Mouse (Mus musculus) retina, postnatal 1 day (tissue): Measurements from ENCODE around the gene Ogfr.

Experiments
- DNase-seq: peaks from one replicate; pipeline ENCODE4 v3.0.0-alpha.2; 2012

Gene Ogfr

DNA sequence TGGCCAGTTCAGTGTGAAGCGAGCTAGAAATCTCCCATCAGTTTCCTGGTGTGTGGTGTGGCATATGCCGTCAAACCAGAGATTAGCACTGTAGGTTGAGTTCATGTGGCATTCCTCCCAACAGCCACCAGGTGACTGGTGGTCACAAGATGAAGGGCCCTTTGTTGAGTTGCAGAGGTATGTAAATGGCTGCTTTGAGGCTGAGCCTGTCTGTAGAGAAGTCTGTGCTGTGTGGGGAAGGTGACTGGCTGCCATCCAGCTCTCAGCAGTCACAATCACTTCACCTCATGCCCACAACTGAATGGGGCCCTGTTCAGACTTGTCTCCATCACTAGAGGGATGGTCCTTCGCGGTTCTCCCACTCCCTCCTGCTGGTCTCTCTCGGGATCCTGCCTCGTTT, 15.7 kb downstream of the Ogfr start:
- DNase-seq: no peak

DNA sequence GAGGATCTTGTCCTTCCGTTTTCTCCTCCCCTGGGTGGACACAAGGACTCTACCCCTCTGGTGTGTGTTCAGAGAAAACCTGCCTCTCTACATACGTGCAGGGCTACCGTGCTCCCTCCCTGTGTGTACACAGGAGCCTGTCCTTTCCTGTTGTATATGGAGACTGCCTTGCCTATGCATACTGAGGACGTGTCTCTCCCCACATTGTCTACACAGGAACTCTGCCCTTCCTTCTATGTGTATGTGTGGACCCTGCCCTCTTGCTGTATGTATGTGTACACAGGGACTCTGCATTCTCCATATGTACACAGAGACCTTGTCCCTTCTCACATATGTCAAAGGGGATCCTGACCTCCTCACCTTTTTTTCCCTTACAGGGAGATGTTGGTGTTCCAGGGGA, 21.2 kb downstream of the Ogfr start:
- DNase-seq: no peak

- DNase-seq: no peak
Observed at GRCm38 (mm10) chr2:180611882-180612281, 22.8 kb downstream of the Ogfr start.

DNA sequence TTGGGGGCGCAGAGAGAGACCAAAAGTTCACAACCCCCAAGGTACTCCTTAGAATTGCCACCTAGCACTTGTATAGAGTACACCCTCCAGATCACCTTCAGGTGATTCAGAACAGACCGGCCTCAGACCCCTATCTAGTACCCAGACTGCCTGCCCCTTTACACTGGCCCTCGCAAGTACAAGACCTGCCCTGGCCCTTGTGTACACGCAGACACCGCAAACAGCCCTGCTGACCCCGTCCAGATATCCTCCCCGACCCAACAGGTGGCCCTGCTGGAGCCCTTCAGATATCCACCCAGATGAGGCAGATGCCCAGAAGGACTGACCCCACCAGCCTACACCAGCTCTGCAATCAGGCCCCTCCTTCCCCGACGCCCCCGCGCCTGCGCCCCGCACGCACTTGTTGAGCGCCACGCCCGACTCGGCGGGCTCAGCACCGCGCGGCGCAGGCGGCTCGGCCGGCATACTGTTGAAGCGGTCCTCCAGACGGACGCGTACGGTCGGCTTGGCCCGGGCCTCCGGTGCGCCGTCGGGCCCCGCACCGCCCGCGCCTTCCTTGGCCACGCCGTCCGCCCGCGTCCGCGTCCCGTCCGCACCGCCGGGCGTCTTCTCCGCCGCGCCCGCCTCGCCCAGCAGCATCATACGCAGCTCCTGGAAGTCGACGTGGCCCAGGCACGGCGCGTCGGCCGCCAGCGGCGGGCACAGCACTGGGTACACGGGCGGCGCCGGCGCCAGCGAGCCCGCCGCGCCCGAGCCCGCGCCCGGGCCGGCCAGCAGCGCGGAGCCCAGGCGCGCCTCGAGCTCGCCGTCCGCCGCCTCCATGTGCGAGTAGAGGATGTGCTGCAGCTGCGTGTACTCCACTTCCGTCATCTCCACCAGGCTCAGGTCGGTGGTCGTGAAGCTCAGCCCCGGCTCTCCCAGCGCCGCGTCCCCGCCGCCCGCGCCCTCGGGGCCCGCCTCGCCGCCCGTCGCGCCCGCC, 52.8 kb downstream of the Ogfr start:
- DNase-seq: peak; percentile 30

GRCm38 (mm10) chr2:180642555-180643260, 53.7 kb downstream of the Ogfr start, which contains the start of gene Tcfl5:
Gene Tcfl5 (minus strand): TSS chr2:180642708.
- DNase-seq: peak; percentile 26

- no peak for DNase-seq
Observed at GRCm38 (mm10) chr2:180643626-180644025, 54.6 kb downstream of the Ogfr start.
